Mouse (Mus musculus) liver, embryonic 14.5 days (tissue): ENCODE results near the gene Ppil6.

Experiments used
- CTCF ChIP-seq: IDR thresholded peaks from 2 replicates; pipeline ENCODE4 v1.5.1; 2016; ENCODE audit warnings: antibody characterized with exemption, low read depth, control low read depth
- EP300 ChIP-seq: IDR thresholded peaks from 2 replicates; pipeline ENCODE4 v1.6.1; 2016; ENCODE audit warnings: antibody characterized with exemption, low read depth

GRCm38 (mm10) chr10:41473782-41474468 lies 16.3 kb upstream of the Ppil6 start:
- TF ChIP-seq CTCF (no peak), EP300 (no peak)
